Mouse (Mus musculus) gastrocnemius, postnatal 14 days (tissue): ENCODE data around the gene Rhob. TPM values are rescaled to one million over a fixed set of nuclear protein-coding genes. Genes with fewer than 3 reads are reported as not detected.
A peak's percentile ranks its signal among the peaks of the same experiment; 100 is the strongest.

ENCODE experiments used
- DNase-seq: peaks from one replicate; pipeline ENCODE4 v3.0.0; 2021; ENCODE audit warnings: mixed read lengths
- intact Hi-C: fragments of 180-260 bp; cut with DNase I; formaldehyde crosslinking; loops from one replicate; pipeline ENCODE4 v1.15.1; 2025; ENCODE audit warnings: low total_unique reads
- total RNA-seq, 2 experiments: library from RNA; stranded (reverse); gene quantifications; 2 replicates each; pipeline ENCODE4 v1.2.3; 2021

Rhob gene
- total RNA-seq, 2 experiments from 2014 or later = 59.5 to 96.2 TPM

- no peak for DNase-seq
- intact Hi-C loops = no loop called here
These were observed 10.6 kb upstream of the Rhob start for GRCm38 (mm10) chr12:8510317-8510988.

GRCm38 (mm10) chr12:8509693-8510092 lies 9.9 kb upstream of the Rhob start:
- intact Hi-C loops = no loop called here
- DNase-seq = no peak

GRCm38 (mm10) chr12:8506954-8507707 lies 7.3 kb upstream of the Rhob start:
- DNase-seq = no peak
- intact Hi-C loops = no loop called here

- intact Hi-C loops = no loop called here
- no peak for DNase-seq
These were observed 4.3 kb upstream of the Rhob start for GRCm38 (mm10) chr12:8504131-8504530.

- peak; percentile 49 for DNase-seq
- intact Hi-C loops = no loop called here
These were observed 2.7 kb upstream of the Rhob start for GRCm38 (mm10) chr12:8502546-8502945.

- DNase-seq = no peak
- intact Hi-C loops = loop anchor here (2.0 kb wide), 1 partner anchor 173 kb away; no protein-coding TSS in a partner anchor
These were observed 1.9 kb upstream of the Rhob start for GRCm38 (mm10) chr12:8501571-8502305.

GRCm38 (mm10) chr12:8500597-8501570 lies 1.1 kb upstream of the Rhob start:
- DNase-seq = no peak
- intact Hi-C loops = loop anchor here (2.0 kb wide), 1 partner anchor 172 kb away; no protein-coding TSS in a partner anchor

GRCm38 (mm10) chr12:8499001-8499870 lies 573 bp downstream of the Rhob start:
- intact Hi-C loops = no loop called here

GRCm38 (mm10) chr12:8498591-8499000 lies 1.2 kb downstream of the Rhob start:
- intact Hi-C loops = no loop called here

More at GRCm38 (mm10) chr12:8499001-8499870, 573 bp downstream of the Rhob start:
- DNase-seq = peak; percentile 69

GRCm38 (mm10) chr12:8498148-8498571 lies 1.6 kb downstream of the Rhob start:
- intact Hi-C loops = no loop called here
- peak; percentile 18 for DNase-seq

More at GRCm38 (mm10) chr12:8498591-8499000, 1.2 kb downstream of the Rhob start:
- peak; percentile 44 for DNase-seq

GRCm38 (mm10) chr12:8497314-8497706 lies 2.5 kb downstream of the Rhob start:
- no peak for DNase-seq
- intact Hi-C loops = no loop called here

GRCm38 (mm10) chr12:8496679-8497313 lies 3.0 kb downstream of the Rhob start:
- intact Hi-C loops = no loop called here
- no peak for DNase-seq

GRCm38 (mm10) chr12:8495881-8496678 lies 3.7 kb downstream of the Rhob start:
- intact Hi-C loops = no loop called here

GRCm38 (mm10) chr12:8494675-8495074 lies 5.1 kb downstream of the Rhob start:
- intact Hi-C loops = loop anchor here (5.0 kb wide), 1 partner anchor 47 kb away; no protein-coding TSS in a partner anchor
- no peak for DNase-seq

More at GRCm38 (mm10) chr12:8495881-8496678, 3.7 kb downstream of the Rhob start:
- DNase-seq = peak; percentile 65

GRCm38 (mm10) chr12:8493386-8493785 lies 6.4 kb downstream of the Rhob start:
- intact Hi-C loops = loop anchor here (5.0 kb wide), 1 partner anchor 46 kb away; no protein-coding TSS in a partner anchor
- DNase-seq = no peak

GRCm38 (mm10) chr12:8489098-8489497 lies 10.7 kb downstream of the Rhob start:
- intact Hi-C loops = no loop called here
- DNase-seq = no peak

GRCm38 (mm10) chr12:8488652-8488980 lies 11.2 kb downstream of the Rhob start:
- intact Hi-C loops = no loop called here

More at GRCm38 (mm10) chr12:8488652-8488980, 11.2 kb downstream of the Rhob start:
- DNase-seq = no peak
